Mouse (Mus musculus): ENCODE results near the gene Set. TPM values are rescaled to one million over a fixed set of nuclear protein-coding genes. Genes with fewer than 3 reads are reported as not detected.

Set gene
- total RNA-seq, 1 experiment from 2014 or later, result 253 TPM

GRCm38 (mm10) chr2:30061215-30062166, 4.3 kb downstream of the Set start:
- DNase-seq, result peak; percentile 57

- peak; percentile 56 for DNase-seq
These were observed 5.3 kb downstream of the Set start for GRCm38 (mm10) chr2:30062249-30063093.

GRCm38 (mm10) chr2:30063235-30063634, 6.1 kb downstream of the Set start:
- DNase-seq, result peak; percentile 52

- no peak for DNase-seq
These were observed 6.6 kb downstream of the Set start for GRCm38 (mm10) chr2:30063791-30064190.

- DNase-seq, result no peak
These were observed 7.1 kb downstream of the Set start for GRCm38 (mm10) chr2:30064298-30064697.

- DNase-seq, result peak; percentile 98
These were observed 9.1 kb downstream of the Set start for GRCm38 (mm10) chr2:30066046-30066901.

GRCm38 (mm10) chr2:30067031-30067888, 10.1 kb downstream of the Set start:
- DNase-seq, result peak; percentile 45

GRCm38 (mm10) chr2:30067962-30068361, 10.8 kb downstream of the Set start:
- DNase-seq, result no peak

- no peak for DNase-seq
These were observed 15.7 kb downstream of the Set start for GRCm38 (mm10) chr2:30072875-30073274.

GRCm38 (mm10) chr2:30073285-30073684, 16.1 kb downstream of the Set start:
- DNase-seq, result no peak

GRCm38 (mm10) chr2:30075625-30076024, 18.4 kb downstream of the Set start:
- no peak for DNase-seq

GRCm38 (mm10) chr2:30076439-30076838, 19.3 kb downstream of the Set start:
- DNase-seq, result no peak

- DNase-seq, result no peak
These were observed 19.8 kb downstream of the Set start for GRCm38 (mm10) chr2:30076959-30077358.

GRCm38 (mm10) chr2:30077502-30078348, 20.5 kb downstream of the Set start, which contains the start of gene Pkn3:
Gene Pkn3, plus strand, starts transcription at chr2:30077684.
- peak; percentile 90 for DNase-seq

- DNase-seq, result no peak
These were observed 21.2 kb downstream of the Set start for GRCm38 (mm10) chr2:30078349-30078712.

GRCm38 (mm10) chr2:30078760-30079159, 21.6 kb downstream of the Set start:
- no peak for DNase-seq

- DNase-seq, result no peak
These were observed 23.1 kb downstream of the Set start for GRCm38 (mm10) chr2:30080181-30080800.

- DNase-seq, result no peak
These were observed 26.9 kb downstream of the Set start for GRCm38 (mm10) chr2:30084113-30084512.

- no peak for DNase-seq
These were observed 27.5 kb downstream of the Set start for GRCm38 (mm10) chr2:30084632-30085031.

GRCm38 (mm10) chr2:30087310-30087709, 30.1 kb downstream of the Set start:
- DNase-seq, result no peak
